Mouse (Mus musculus) yolk sac, embryonic 10.5 days (tissue): ENCODE measurements at regions not wholly inside any gene's neighbourhood (a gene's known extent, or its start where the extent isn't known, plus 50 kb on each side); places are given as distances from the start of the nearest gene placed in this dataset.

Experiments used
- DNase-seq: peaks from one replicate; pipeline ENCODE4 v3.0.0-alpha.2; 2017; ENCODE audit warnings: low spot score

GRCm38 (mm10) chr9:122625081-122625480 lies 122.1 kb upstream of the Topaz1 start:
- no peak for DNase-seq

GRCm38 (mm10) chr9:122626346-122626745 lies 120.8 kb upstream of the Topaz1 start:
- no peak for DNase-seq

GRCm38 (mm10) chr9:122629171-122629904 lies 117.8 kb upstream of the Topaz1 start:
- DNase-seq = peak; percentile 22

- no peak for DNase-seq
These were observed 115.4 kb upstream of the Topaz1 start for GRCm38 (mm10) chr9:122631793-122632192.

DNA sequence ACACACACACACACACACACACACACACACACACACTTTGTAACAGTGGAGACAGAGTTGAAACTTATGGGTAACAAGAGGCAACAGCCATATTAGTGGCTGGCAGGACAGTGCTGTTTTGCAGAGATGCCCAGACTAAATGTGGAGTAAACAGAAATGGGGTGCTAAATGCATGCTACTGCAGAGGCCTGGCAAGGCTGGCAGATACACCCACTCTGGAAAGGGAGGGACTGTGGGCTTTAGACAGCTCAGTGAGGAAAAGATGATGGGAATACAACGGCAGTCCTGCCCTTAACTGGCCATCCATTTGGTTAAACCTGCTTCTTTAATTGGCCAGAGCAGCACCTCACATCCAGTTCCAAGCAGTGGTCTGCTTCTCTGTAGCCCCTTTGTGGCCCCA lies 113.7 kb upstream of the Topaz1 start:
- DNase-seq = no peak

DNA sequence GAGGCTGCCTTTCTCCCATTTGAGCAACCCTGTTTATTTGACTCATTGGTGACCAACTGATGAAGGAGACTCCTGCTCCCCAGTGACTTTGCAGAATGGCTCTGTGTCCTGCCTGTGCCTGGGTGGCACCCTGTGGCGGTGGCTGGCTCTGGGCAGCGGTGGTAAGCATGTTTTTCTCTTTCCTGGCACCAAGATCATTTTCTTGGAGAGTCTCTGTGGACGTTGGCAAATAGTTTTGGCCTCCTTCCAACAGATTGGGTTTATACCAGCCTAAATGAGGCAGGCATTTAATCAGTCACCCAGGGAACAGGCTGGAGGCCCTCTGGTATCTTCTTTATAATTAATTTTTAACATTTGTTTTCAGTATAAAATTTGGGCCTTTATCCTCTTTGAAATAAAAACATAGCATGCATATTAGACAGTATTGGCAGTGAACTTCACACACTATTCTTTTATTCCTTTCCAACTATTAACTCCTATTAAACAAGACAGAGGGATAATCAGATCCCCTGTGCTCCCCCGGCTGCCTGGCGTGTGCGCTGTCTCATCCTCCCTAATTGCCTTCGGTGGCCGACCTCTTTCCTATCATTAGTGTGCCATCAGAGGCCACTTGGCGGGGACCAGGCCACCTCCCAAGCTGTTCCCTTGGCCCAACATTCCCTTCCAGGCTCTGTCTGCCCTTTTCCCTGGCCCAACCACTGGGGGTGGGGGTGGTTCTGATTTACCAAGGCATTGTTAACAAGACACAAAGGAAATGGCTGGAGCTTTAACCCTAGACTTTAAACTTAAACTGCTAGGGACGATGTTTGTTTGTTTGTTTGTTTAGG lies 111.8 kb upstream of the Topaz1 start:
- no peak for DNase-seq

DNA sequence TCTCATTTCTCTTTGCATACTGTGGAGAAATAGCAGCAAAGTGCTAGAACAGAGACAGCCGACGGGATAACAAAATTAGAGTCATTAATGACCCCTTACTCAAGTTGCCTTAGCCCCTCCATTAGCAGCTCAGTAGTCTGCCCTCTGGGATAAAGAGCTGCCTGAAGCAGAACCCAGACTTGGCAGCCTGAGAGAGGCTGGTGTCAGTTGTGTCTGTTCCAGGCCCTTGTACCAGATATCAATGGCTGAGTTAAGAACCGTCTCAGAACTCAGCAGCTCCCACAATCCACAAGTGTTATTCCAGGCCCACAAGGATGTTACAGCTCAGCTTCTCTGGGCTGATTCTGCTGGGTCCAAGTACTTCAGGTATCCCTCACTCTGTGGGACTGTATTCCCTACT lies 109.6 kb upstream of the Topaz1 start:
- no peak for DNase-seq

- DNase-seq = no peak
These were observed 107.9 kb upstream of the Topaz1 start for GRCm38 (mm10) chr9:122639239-122639638.

DNA sequence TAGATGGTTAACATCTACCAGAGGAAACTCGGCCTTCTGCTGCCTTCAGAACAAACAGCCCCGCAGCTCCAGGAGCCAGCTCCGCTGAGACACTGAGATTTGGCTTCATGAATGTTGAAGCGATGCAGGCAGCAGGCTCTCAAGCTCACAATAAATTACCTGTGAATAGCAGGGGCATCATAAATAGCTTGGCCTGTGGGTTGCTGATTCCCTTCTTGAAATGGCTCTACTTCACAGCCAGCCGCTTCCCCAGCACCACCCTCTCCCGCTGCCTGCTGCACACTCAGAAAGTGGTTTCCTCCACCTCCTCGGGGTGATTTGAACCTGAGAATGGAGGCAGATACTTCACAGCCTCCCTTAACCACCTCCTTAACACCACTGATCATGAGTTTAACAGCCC lies 104.2 kb upstream of the Topaz1 start:
- no peak for DNase-seq

DNA sequence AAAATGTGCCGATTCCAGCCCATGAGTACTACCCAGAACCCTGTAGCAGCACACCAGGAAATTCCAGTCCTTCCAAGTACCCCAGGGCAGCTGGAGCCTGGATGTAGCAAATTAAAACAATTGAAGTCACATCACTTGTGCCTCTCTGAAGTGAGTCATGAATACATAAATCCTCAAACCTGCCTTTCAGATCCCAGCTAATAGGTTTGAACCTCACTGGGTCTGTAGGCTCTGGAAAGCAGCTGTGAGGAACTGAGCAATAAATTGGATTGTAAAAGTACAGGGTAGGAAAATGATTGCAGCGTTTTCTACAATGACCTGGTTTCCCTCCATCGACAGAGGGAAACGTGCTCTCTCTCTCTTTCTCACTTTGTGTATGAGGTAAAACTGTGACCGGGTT lies 101.6 kb upstream of the Topaz1 start:
- no peak for DNase-seq

DNA sequence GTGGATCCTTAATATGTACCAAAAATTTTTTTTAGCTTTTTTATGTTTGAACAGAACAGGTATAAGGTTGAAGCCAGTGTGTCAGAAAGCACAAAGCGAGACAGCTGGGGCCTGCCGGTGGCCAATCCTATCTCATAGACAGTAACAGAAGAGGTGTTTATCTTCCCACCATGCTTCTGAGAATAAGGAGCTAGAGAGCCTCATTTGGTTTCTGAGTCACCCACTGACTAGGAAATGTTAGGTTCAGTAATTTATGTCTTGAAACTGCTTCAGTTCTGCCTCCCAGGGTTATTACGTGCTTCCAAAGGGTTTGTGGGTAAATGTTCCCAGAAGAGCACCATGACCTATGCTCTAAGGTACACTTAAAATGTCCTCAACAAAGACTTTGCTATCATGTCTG lies 96.3 kb upstream of the Topaz1 start:
- DNase-seq = no peak

DNA sequence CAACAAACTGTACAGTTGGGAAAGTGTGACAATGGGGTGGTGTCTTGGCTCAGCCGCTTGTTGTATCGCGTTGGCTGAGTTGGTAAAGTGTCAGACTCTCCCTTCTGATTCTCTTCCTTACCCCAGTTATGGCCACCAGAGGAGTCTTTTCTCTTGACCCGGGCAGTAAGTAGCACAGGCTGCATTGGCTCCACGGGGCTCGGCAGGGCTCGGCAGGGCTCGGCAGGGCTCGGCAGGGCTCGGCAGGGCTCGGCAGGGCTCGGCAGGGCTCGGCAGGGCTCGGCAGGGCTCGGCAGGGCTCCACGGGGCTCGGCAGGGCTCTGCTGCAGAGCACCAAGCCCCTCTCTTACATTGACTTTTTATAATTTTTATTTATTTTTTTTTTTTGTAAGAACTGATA lies 91.6 kb upstream of the Topaz1 start:
- no peak for DNase-seq

GRCm38 (mm10) chr9:122660050-122660449 lies 87.1 kb upstream of the Topaz1 start:
- DNase-seq = no peak

GRCm38 (mm10) chr9:122666978-122667645 lies 80.0 kb upstream of the Topaz1 start:
- DNase-seq = no peak

- DNase-seq = no peak
These were observed 79.5 kb upstream of the Topaz1 start for GRCm38 (mm10) chr9:122667646-122667981.

DNA sequence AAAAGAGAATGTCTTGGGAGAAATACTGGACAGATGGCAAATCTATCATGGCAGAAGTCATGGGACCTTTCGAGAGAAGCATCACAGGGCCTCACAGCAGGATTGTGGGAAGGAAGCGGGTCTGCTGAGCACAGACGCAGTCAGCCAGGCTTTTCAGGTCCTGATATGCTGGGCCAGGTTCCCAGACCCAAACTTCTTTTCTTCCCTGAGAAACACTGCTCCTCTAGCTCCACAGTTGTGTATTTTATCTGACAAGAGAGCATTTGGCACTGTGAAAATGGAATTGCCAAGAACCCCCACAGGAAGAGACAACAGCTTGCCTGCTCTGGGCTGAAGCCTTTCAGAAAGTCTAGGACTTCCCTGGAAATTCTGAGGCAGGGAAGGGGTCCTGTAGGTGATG lies 73.4 kb upstream of the Topaz1 start:
- no peak for DNase-seq

DNA sequence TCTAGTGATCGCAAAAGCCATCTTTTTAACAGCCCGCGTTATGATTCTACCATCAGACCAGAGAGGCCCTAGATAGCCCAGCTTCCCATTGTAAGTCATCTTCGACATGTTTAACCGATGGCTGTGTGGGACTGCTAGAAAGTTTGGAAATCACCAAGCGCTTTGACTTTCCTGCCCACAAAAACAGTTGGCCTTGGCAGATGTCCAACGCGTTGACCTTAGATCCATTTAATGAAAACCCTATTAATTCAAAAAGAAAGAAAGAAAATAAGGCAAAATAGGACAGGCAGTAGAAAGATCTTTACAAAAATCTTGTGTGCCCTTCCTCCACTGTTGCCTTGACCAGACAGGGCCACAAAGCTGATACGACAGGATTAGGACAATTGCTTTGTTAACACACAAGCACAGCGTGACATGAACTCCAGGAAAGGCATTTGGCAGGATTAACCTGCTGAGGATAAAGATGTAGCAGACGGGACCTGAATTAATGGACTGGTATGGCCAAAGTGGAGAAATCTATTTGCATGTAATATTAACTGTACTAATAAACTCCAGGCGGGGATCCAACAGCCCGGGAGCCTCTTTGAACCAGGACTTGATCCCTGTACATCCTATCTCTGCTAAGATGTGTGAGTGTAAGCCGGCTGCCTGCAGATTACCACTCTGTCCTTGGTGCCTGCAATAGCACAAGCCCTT lies 69.0 kb upstream of the Topaz1 start:
- DNase-seq = no peak

DNA sequence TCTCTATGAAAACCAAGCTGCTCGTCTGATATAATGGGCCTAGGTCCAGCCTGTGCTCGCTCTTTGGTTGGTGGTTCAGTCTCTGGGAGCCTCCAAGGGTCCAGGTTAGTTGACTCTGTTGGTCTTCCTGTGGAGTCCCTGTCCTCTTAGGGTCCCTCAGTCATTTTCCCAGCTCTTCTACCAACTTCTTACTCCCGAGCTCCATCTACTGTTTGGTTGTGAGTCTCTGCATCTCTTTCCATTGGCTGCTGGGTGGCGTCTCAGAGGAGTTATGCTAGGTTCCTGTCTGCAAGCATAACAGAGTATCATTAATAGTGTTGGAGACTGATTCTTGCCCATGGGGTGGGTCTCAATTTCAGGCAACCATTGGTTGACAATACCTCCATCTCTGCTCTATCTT lies 60.0 kb upstream of the Topaz1 start:
- peak; percentile 19 for DNase-seq

- no peak for DNase-seq
These were observed 55.3 kb upstream of the Topaz1 start for GRCm38 (mm10) chr9:122691879-122692278.

DNA sequence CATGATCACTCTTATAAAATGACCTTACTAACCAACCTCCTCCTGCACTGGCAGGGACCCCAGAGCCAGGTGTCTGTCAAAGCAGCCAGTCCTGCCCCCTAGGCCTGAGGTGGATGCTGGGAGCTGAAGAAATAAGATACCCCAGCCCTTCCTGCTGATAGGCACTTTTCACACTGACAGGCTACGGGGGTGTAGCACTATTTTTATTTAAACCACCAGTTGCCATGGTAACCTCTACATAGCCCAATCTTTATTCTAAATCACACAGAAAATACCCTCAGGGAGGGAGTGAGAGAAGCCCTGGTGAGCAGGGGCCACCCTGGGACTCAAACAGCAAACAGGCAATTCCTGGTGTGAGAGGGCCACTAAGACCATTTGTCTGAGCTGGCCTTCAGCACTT lies 51.4 kb upstream of the Topaz1 start:
- no peak for DNase-seq
